Mouse (Mus musculus) liver, embryonic 14.5 days (tissue): ENCODE results near the gene Mplkip. TPM values are rescaled to one million over a fixed set of nuclear protein-coding genes. Genes with fewer than 3 reads are reported as not detected.

ENCODE experiments used
- ATAC-seq: fragments of 200-750 bp; cut with Nextera tagmentation; 2 replicates; pipeline ENCODE4 v1.8.0; 2017; ENCODE audit warnings: moderate number of reproducible peaks, mild to moderate bottlenecking, moderate library complexity; ENCODE audit not compliant: insufficient read depth
- DNase-seq, 3 experiments: peaks; one replicate each; pipeline ENCODE4 v3.0.0-alpha.2; 2012 to 2013; ENCODE audit warnings: low read depth in 3 of 3, low spot score in 3 of 3
- H3K27ac ChIP-seq: fragments of 300-500 bp; sonication (generic); 2 replicates; pipeline ENCODE4 v1.5.1; 2014; ENCODE audit warnings: moderate library complexity, mild to moderate bottlenecking, control low read depth, inconsistent platforms
- H3K27me3 ChIP-seq: fragments of 300-500 bp; sonication (generic); 2 replicates; pipeline ENCODE4 v1.6.1; 2014; ENCODE audit warnings: mild to moderate bottlenecking, low read length, moderate library complexity; ENCODE audit not compliant: control insufficient read depth, insufficient read depth
- H3K36me3 ChIP-seq: fragments of 300-500 bp; sonication (generic); replicated peaks from 2 replicates; pipeline ENCODE4 v1.6.1; 2014; ENCODE audit warnings: low read depth; ENCODE audit not compliant: control insufficient read depth, insufficient read depth
- H3K4me1 ChIP-seq, 2 experiments: fragments of 200-500 bp in 1 of 2; fragments of 300-500 bp in 1 of 2; sonication (generic) in 1 of 2; replicated peaks; 2 replicates each; pipeline ENCODE4 v1.6.1; 2012 to 2014; ENCODE audit warnings: antibody characterized with exemption in 1 of 2, inconsistent platforms in 1 of 2, low read length in 1 of 2; ENCODE audit not compliant: control insufficient read depth in 2 of 2, insufficient read depth in 2 of 2
- H3K4me2 ChIP-seq: fragments of 300-500 bp; sonication (generic); 2 replicates; pipeline ENCODE4 v1.6.1; 2014; ENCODE audit warnings: low read depth, mild to moderate bottlenecking, control low read depth, moderate library complexity
- H3K4me3 ChIP-seq, 2 experiments: fragments of 200-500 bp in 1 of 2; fragments of 300-500 bp in 1 of 2; sonication (generic) in 1 of 2; 2 replicates each; pipeline ENCODE4 v1.5.1; 2012 to 2014; ENCODE audit warnings: low read depth in 2 of 2, low read length in 2 of 2, mild to moderate bottlenecking in 2 of 2, control low read depth in 1 of 2, inconsistent platforms in 1 of 2, moderate library complexity in 1 of 2; ENCODE audit not compliant: insufficient read depth in 1 of 2
- H3K9ac ChIP-seq: fragments of 300-500 bp; sonication (generic); replicated peaks from 2 replicates; pipeline ENCODE4 v1.6.1; 2014; ENCODE audit warnings: mild to moderate bottlenecking, control low read depth, moderate library complexity
- H3K9me3 ChIP-seq: fragments of 300-500 bp; sonication (generic); 2 replicates; pipeline ENCODE4 v1.6.1; 2016; ENCODE audit warnings: low read length, mixed read lengths; ENCODE audit not compliant: control insufficient read depth
- CTCF ChIP-seq: IDR thresholded peaks from 2 replicates; pipeline ENCODE4 v1.5.1; 2016; ENCODE audit warnings: antibody characterized with exemption, low read depth, control low read depth
- EP300 ChIP-seq: IDR thresholded peaks from 2 replicates; pipeline ENCODE4 v1.6.1; 2016; ENCODE audit warnings: antibody characterized with exemption, low read depth
- WGBS: fragments of 180-500 bp; shearing (Covaris S2); extraction: QIAGEN DNeasy Blood & Tissue Kit; methylation state at CpG from one replicate; pipeline ENCODE4 v1.1.7; 2014; ENCODE audit not compliant: insufficient replicate concordance; 5-methylcytosine and 5-hydroxymethylcytosine counted together
- polyA plus RNA-seq, 2 experiments: library from polyadenylated mRNA; depleted of rRNA in 1 of 2; stranded (reverse) in 1 of 2; unstranded in 1 of 2; fragments of >200 nt; fragmentation: Nextera tagmentation in 1 of 2; extraction: Ambion mirVana in 1 of 2; gene quantifications; 2 replicates each; pipeline versions ENCODE4 v1.2.1 to v1.2.3; 2012 to 2014

The Mplkip gene
- polyA plus RNA-seq, 2 experiments: 8.3 to 31.0 TPM

DNA sequence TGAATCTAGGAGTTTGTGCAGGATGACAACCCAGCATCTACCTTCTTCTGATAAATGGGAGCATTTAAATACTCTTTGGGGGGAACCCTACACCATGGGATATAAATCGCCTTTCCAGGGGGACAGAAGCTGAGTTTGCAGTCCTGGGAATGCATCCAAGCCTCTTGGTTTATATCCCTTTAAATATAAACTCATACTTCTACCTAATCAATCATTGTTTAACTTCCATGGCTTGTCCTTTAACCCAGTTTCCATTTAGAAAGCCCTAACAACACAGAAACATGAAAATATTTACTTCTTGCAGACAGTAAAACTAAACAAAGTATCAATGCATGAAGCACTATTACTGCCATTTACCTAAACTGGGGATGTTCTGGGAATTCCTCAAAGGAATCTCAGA lies 3.6 kb upstream of the Mplkip start:
- no peaks in the 10 kb centered on the region for H3K27me3 ChIP-seq
- H3K4me1 ChIP-seq: 0 out of 4 replicates have a peak, but pooled peaks cover 0 to 3% of the 10 kb centered on the region in 2 experiments
- no peaks in the 10 kb centered on the region for H3K9me3 ChIP-seq
- H3K36me3 ChIP-seq: no peaks in the 10 kb centered on the region
- no peak for ATAC-seq
- no peak overlapping the region for H3K4me2 ChIP-seq
- DNase-seq: no peak
- H3K27ac ChIP-seq: no peak overlapping the region
- H3K4me3 ChIP-seq: no peak overlapping the region
- WGBS: 47% methylated on average over 1 of the region's 1 CpGs
- no peak for TF ChIP-seq CTCF
- TF ChIP-seq EP300: no peak
- no peak overlapping the region for H3K9ac ChIP-seq

- Histone ChIP-seq H3K27ac (no peak overlapping the region), H3K4me2 (peak overlapping the region; percentile 77), H3K4me1 (peaks cover 0 to 7% of the 10 kb centered on the region in 2 experiments; a peak in 1 of 4 replicates), H3K36me3 (no peaks in the 10 kb centered on the region), H3K4me3 (peak overlapping the region in 1 of 2 experiments; percentile 94; a peak in 2 of 4 replicates), H3K9me3 (no peaks in the 10 kb centered on the region), H3K9ac (peak overlapping the region; percentile 81), H3K27me3 (no peaks in the 10 kb centered on the region)
- ATAC-seq (no peak), DNase-seq (peak in 1 of 3 experiments; percentile 7)
- WGBS: 55% methylated on average over 5 of the region's 5 CpGs
- TF ChIP-seq EP300 (no peak), CTCF (no peak)
Measured at GRCm38 (mm10) chr13:17693816-17694215, 1.2 kb upstream of the Mplkip start.

GRCm38 (mm10) chr13:17694414-17694813 lies 578 bp upstream of the Mplkip start:
- peaks cover 0 to 7% of the 10 kb centered on the region in 2 experiments; a peak in 1 of 4 replicates for H3K4me1 ChIP-seq
- H3K27me3 ChIP-seq: no peaks in the 10 kb centered on the region
- H3K9me3 ChIP-seq: no peaks in the 10 kb centered on the region
- peak in 1 of 3 experiments; percentile 9 for DNase-seq
- H3K36me3 ChIP-seq: no peaks in the 10 kb centered on the region
- peak overlapping the region; percentile 81 for H3K9ac ChIP-seq
- H3K4me2 ChIP-seq: peak overlapping the region; percentile 77
- H3K27ac ChIP-seq: peak overlapping the region; percentile 61
- 0% methylated on average over 24 of the region's 25 CpGs for WGBS
- peak overlapping the region; percentile 74 to 94 for H3K4me3 ChIP-seq
- peak; percentile 54 for ATAC-seq
- TF ChIP-seq EP300 (no peak), CTCF (no peak)

DNA sequence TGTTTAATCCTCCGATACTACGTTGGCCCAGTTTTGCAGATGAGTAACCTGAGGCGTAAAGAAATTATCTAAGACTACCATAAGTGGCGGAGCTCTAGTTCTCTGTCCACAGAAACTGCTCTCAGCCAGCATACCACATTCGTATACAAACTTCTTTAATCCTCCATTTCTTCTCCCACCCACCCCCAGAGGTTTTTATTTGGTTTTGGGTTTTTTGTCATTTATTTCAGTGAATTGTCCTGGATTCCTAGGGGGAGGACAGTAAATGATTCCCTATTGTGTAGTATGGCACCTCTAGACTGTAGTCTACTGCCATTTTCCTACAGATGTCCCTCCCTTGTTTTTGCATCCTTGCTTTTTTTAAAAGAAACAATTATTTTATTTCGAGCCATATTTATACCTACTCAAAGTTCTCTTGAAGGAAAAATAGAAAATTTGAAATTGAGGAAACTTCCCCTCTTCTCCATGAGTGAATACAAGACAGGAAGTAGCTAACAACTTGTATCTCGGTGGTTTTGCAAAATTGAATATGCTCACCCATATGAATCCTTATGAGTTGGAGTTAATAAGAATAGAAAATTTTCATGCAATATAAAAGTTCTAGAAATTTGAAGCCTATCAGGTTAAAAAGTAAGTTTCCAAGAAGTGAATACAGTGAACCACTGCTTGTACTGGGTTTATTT lies 1.0 kb downstream of the Mplkip start:
- TF ChIP-seq EP300: no peak
- no peak for TF ChIP-seq CTCF
- H3K36me3 ChIP-seq: no peaks in the 10 kb centered on the region
- 2% methylated on average over 7 of the region's 7 CpGs for WGBS
- no peaks in the 10 kb centered on the region for H3K9me3 ChIP-seq
- H3K27me3 ChIP-seq: no peaks in the 10 kb centered on the region
- H3K9ac ChIP-seq: peak overlapping the region; percentile 98
- peak overlapping the region; percentile 94 to 96 for H3K4me3 ChIP-seq
- H3K4me1 ChIP-seq: peaks cover 0 to 7% of the 10 kb centered on the region in 2 experiments; a peak in 1 of 4 replicates
- peak in 2 of 3 experiments; percentile 14 to 16 for DNase-seq
- peak overlapping the region; percentile 53 for H3K27ac ChIP-seq
- no peak for ATAC-seq
- peak overlapping the region; percentile 77 for H3K4me2 ChIP-seq

- Histone ChIP-seq H3K4me2 (no peak overlapping the region), H3K4me1 (peaks cover 0 to 4% of the 10 kb centered on the region in 2 experiments; a peak in 2 of 4 replicates), H3K9me3 (no peaks in the 10 kb centered on the region), H3K27ac (no peak overlapping the region), H3K36me3 (no peaks in the 10 kb centered on the region), H3K9ac (no peak overlapping the region), H3K4me3 (no peak overlapping the region), H3K27me3 (no peaks in the 10 kb centered on the region)
- ATAC-seq (no peak), DNase-seq (no peak)
- TF ChIP-seq CTCF (no peak), EP300 (no peak)
- 72% methylated on average over 3 of the region's 3 CpGs for WGBS
Measured at GRCm38 (mm10) chr13:17700090-17700715, 5.2 kb downstream of the Mplkip start.
